Mouse (Mus musculus) skeletal muscle tissue, postnatal 0 days (tissue): ENCODE measurements around the gene Gm17604. TPM values are rescaled to one million over a fixed set of nuclear protein-coding genes. Genes with fewer than 3 reads are reported as not detected.

ENCODE experiments used
- polyA plus RNA-seq: library from polyadenylated mRNA; unstranded; fragments of >200 nt; fragmentation: Nextera tagmentation; extraction: Ambion mirVana; gene quantifications from 2 replicates; pipeline ENCODE4 v1.2.1, GENCODE M21; 2015

Gene Gm17604
- polyA plus RNA-seq: not detected in 2 replicates

DNA sequence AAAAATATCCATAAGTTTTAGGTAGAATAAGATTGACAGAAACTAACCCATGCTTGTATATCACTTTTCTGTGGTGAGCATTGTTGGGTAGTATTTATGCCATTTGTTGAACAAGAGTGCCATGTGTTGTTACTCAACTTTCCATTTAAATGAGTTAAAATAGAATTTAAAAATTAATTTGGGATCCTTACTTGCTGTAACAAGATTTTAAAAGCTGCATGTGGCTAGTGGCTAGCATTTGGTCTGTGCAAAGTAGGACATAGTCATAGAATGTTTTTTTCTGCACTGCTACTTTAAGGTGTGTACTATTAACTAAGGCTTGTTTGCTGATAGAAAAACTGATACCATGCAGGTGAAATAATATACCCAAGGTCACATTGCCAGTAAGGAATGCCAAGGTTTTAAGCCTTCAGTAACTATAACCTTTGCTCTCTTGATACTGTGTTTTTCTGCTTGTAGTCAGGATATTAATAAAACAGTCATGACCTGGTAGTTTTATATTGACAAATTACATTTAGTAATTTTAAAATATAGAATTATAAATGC, at the start of gene Gm17604:
Gene Gm17604 (minus strand): TSS at position 51 of the 546 bp plus-strand sequence.

DNA sequence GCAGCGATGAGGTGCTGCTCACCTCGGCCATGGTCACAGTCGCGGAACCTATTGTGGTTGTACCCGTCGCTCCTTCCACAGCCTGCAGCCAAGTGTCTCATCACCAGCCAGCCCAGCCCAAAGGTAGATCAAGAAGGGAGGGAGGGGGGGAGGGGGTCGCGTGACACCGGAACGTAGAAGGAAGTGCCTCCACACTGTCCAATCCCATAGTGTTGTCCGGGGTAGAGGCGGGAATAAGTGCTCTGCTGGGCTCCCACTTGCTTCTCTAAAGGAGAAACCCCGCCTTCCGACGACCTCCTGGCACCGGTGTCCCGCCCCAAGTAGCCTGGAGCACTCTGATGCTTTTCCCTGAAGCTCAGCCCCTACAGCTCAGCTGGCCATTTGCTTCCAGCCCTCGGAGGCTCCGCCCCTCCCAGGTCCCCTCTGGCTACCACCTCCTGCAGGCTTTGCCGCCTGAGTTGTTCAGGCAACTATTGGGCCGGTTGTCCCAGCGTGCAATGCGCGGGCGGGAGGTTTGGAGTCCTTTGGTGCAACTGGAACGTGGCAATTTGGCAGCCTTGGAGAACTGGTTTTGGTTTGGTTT, 24.3 kb downstream of the Gm17604 start, which contains the start of the genes Mospd2 and Fancb:
Gene Mospd2 (minus strand): TSS at position 183 of the 583 bp plus-strand sequence.
Gene Fancb (plus strand): TSS at position 400 of the 583 bp plus-strand sequence.

Other genes starting within 250 kb of the Gm17604 start
- gene Mospd2, start 24.5 kb downstream of the Gm17604 start, polyA plus RNA-seq: 7.5 and 9.3 TPM in 2 replicates
- 1.1 and 1.5 TPM in 2 replicates for gene Fancb, start 24.2 kb downstream of the Gm17604 start, polyA plus RNA-seq